Mouse (Mus musculus): ENCODE results near the gene Syngr1.
"Not testable (repeated sequence)": the region's sequence is repeated elsewhere in the genome, so short reads cannot be mapped to it uniquely, and the experiment has no call there.

Gene Syngr1

DNA sequence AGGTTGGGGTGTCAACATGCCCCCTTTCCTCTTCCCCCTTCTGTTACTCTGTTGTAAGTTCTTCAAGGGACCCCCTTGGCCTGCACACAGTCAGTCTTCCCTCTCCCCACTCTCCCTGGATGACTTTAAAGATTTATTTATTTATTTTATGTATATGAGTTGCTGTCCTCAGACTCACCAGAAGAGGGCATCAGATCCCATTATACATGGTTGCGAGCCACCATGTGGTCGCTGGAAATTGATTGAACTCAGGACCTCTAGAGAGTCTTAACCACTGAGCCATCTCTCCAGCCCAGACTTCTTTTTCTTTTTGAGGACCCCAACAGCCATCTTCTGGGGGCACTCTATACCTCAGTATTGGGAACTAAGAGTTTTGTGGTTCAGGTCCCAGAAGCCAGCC, 21.4 kb downstream of the Syngr1 start:
- no peak for DNase-seq (ENCODE audit: extremely low read depth, insufficient read length, low spot score)

DNA sequence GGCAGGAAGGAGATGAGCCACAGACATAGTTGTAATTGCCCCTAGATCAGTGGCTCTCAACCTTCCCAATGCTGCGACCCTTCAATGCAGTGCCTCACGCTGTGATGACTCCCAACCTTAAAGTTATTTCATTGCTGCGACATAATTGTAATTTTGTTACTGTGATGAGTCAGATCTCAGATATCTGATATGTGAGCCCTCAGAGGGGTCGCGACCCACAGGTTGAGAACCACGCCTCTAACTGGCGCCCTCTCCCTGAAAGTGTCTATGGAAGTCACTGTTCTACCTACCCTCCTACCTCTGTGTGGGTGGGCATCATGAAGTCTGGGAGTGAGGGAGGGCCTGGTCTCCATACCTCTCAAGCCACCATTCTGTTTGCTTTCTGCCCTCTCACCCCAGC, 23.3 kb downstream of the Syngr1 start:
- DNase-seq (ENCODE audit: extremely low read depth, insufficient read length, low spot score), result no peak

GRCm38 (mm10) chr15:80115256-80115655, 24.1 kb downstream of the Syngr1 start:
- peak; percentile 42 for DNase-seq (ENCODE audit: extremely low read depth, insufficient read length, low spot score)

DNA sequence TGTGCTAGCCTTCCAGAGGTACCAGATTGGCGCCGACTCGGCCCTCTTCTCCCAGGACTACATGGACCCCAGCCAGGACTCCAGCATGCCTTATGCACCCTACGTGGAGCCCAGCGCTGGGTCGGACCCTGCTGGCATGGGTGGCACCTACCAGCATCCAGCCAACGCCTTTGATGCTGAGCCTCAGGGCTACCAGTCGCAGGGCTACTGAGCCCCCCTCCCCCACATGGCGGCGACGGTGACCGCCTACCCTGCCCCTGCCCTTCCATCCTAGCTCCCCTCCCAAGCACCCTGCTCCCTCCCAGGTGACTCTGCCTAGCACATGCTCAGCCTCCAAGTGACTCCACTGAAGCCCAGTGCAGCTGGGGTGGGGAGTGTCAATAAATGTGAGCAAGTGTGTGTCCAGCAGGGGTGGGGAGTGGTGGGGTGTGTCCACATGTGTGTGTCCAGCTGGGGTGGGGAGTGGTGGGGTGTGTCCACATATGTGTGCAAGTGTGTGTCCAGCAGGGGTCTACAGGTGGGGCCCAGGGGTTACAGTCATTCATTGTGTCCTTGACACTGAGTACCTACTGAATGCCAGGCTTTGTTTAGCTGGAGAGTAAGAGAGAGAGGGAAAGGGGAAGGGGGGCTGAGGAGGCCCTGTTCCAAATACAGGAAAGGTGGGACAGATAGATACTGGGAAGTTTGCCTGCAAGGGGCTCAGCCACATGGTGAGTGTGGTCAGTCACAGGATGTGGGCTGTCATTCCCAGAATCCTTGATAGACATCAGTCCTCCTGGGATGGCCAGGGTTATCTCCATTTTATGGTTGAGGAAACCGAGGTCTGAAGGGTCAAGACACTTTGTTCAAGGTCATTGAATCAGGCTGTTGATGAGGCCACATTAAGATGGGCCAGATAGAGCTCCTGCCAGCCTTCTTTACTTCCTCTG, 25.0 kb downstream of the Syngr1 start:
- DNase-seq (ENCODE audit: extremely low read depth, insufficient read length, low spot score), result no peak

DNA sequence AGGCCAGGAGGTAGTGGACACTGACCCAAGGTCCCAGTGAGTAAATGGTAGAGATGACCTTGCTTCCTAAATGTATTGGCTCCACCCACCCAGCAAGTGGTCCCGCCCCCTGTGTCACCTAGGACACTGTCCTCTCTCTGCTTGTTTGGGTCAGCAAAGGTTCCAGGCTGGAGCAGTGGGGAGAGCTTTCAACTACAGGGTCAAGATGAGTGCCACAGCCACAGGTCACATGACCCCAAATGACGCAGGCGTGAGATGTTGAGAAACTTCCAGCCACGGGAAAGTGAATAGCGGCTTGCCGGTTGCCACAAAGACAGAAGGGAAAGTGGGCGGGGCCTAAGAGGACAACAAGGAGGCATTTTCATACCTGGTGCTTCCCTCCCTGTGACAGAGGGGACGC, 26.0 kb downstream of the Syngr1 start:
- no peak for DNase-seq (ENCODE audit: extremely low read depth, insufficient read length, low spot score)

GRCm38 (mm10) chr15:80119076-80119475, 27.9 kb downstream of the Syngr1 start:
- DNase-seq (ENCODE audit: extremely low read depth, insufficient read length, low spot score), result no peak

GRCm38 (mm10) chr15:80121721-80122325, 30.7 kb downstream of the Syngr1 start:
- no peak for DNase-seq (ENCODE audit: extremely low read depth, insufficient read length, low spot score)

- DNase-seq (ENCODE audit: extremely low read depth, insufficient read length, low spot score), result not testable (repeated sequence)
Measured at GRCm38 (mm10) chr15:80122431-80122830, 31.3 kb downstream of the Syngr1 start.

DNA sequence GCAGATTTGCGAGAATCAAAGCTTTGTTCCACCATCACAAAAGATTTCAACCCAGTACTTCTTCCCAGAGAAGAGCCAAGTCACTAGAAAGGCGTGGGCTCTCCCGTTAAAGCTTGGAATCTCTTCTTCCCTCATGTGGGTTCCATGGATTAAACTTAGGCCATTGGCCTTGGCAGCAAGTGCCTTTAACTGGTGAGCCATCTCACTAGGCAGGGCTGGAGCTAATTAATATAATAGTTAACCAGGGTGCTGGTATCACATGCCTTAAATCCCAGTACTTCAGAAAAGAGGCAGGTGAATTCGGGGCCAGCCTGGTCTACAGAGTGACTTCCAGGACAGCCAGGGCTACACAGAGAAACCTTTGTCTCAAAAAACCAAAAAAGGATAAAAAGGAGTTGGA, 33.5 kb downstream of the Syngr1 start:
- no peak for DNase-seq (ENCODE audit: extremely low read depth, insufficient read length, low spot score)

DNA sequence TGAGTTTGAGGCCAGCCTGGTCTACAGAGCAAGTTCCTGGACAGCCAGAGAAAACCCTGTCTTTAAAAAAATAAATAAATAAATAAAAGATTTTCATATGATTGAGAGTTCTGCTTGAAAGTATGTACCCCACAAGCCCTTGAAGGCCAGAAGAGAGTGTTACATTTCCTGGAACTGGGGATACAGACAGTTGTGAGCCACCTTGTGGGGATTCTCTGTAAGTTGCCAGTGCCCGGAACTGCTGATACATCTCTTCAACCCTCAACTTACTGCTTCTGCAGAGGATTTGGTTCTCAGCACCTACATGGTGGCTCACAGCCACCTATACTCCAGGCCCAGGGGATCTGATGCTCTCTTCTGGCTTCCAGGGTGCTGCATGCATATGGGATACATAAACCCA, 36.1 kb downstream of the Syngr1 start:
- DNase-seq (ENCODE audit: extremely low read depth, insufficient read length, low spot score), result no peak

GRCm38 (mm10) chr15:80129982-80130381, 38.8 kb downstream of the Syngr1 start:
- DNase-seq (ENCODE audit: extremely low read depth, insufficient read length, low spot score), result no peak

DNA sequence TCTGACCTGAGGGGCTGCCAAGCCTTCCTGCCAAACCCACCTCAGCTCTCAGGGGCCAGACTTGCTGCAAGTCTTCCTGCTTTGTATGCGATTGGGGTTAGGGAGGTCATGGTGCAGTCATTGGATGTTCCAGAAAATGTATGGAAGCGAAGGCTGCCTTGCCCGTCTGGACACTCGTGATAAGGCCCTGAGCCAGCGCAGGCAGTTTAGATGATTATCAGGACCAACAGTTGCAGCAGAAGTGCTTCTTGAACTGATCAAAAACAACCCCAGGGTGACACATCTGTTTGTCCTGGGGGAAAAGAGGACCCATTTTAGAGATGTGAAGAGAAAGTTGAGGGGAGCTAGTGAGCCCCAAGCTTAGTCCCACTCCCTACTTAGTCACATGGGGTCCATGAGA, 39.6 kb downstream of the Syngr1 start:
- no peak for DNase-seq (ENCODE audit: extremely low read depth, insufficient read length, low spot score)

GRCm38 (mm10) chr15:80131421-80131820, 40.3 kb downstream of the Syngr1 start:
- no peak for DNase-seq (ENCODE audit: extremely low read depth, insufficient read length, low spot score)

- no peak for DNase-seq (ENCODE audit: extremely low read depth, insufficient read length, low spot score)
Measured at GRCm38 (mm10) chr15:80132452-80132851, 41.3 kb downstream of the Syngr1 start.

GRCm38 (mm10) chr15:80132993-80133586, 42.0 kb downstream of the Syngr1 start, which contains the start of gene Tab1:
Gene Tab1 (plus strand): TSS chr15:80133127.
- peak; percentile 95 for DNase-seq (ENCODE audit: extremely low read depth, insufficient read length, low spot score)

DNA sequence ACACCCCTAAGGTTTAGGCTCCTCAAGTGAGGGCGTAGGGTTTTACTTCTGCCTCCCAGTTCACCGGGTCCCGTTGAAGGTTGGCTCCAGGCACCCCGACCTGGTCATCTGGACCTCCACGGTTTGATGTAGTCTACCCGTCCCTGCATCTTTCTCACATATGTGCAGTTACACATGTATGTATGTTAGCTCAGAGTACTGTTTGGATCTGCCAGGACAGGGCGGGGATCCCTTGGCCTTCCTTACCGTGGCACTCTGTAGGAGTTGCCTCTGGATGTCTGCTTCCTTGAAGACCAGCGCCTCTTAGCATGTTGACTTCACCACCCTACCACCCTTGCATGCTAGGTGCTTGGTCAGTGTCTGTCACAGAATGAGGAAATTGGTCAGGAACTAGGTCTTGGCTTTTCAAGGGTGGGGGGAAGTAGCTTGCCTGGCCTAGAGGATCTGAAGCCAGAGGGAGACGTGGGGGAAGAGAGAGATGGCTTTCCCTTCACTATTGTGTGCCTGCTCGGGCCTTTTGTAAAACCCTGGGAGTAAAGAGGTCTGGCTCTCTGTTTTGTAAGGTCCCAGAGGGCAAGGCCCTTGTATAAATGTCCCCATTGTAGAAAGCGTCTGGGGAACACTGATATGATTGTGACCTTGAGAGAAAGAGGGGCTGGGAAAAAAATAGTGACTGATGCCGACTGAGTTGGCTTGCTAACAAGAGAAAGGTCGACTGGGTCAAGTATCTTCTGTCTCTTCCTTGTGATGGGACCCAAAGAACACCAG, 42.7 kb downstream of the Syngr1 start:
- no peak for DNase-seq (ENCODE audit: extremely low read depth, insufficient read length, low spot score)

DNA sequence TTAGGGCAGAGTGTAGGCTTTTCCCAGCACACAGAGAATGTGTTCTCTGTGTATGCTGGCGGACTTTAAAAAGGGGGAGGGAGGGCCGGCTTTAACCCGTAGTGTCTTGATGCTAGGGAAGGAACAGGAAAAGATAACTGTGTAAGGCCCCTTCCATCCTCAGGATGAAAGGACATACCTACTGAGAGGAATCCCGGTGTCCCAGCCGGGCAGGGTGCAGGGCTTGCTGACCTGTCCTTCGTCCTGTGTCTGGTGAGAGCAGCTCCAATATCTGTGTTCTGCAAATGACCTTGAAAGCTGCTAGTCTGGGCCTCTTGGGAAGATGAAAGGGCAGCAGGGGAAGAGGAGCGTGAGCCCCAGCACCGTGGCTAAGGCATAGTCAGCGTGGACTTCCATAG, 43.3 kb downstream of the Syngr1 start:
- DNase-seq (ENCODE audit: extremely low read depth, insufficient read length, low spot score), result no peak

DNA sequence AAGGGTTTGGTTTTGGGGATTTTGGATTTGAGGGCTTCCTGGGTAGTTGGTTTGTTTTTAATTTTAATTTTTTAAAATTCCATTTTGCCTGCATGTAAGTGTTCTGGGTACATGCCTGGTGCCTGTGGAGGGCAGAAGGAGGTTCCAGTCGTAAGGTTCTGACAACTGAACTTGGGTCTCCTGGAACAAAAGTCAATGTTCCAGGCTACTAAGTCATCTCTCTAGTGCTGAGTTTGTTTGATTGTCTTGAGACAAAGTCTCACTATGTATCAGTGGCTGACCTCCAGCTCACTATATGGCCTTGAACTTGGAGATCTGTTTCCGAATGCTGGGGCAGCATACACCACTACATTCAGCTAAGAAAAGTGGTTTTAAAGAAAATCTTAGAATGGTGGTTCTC, 44.4 kb downstream of the Syngr1 start:
- DNase-seq (ENCODE audit: extremely low read depth, insufficient read length, low spot score), result no peak

DNA sequence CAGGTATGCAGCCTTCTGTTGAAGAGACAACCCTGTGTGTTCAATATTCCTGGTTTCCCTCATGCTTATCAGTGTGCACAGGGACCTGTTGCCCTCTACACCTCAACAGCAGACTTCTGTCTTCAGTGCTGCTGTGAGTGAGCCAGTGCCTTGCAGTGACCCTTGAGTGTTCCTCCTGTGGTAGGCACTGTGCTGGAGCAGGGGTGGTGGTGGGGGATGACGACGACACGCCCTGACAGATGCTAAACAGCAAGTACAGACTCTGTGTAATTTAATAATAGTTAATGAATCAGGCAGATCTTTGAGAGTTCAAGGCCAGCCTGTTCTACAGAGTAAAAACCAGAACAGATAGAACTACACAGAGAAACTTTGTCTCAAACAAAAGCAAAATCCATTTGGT, 45.5 kb downstream of the Syngr1 start:
- DNase-seq (ENCODE audit: extremely low read depth, insufficient read length, low spot score), result no peak

GRCm38 (mm10) chr15:80137945-80138791, 47.0 kb downstream of the Syngr1 start:
- no peak for DNase-seq (ENCODE audit: extremely low read depth, insufficient read length, low spot score)
